Mouse (Mus musculus) hematopoietic stem cell, adult 5-6 weeks (primary cell): Measurements from ENCODE around the gene Bik. TPM values are rescaled to one million over a fixed set of nuclear protein-coding genes. Genes with fewer than 3 reads are reported as not detected.

ENCODE experiments used
- ATAC-seq, 2 experiments: fragments of 125-278 bp in 1 of 2; replicated peaks in 1 of 2; 2 replicates each; pipeline ENCODE4 v1.8.0; 2016 to 2017; ENCODE audit warnings: inconsistent platforms in 2 of 2, mild to moderate bottlenecking in 2 of 2, moderate number of reproducible peaks in 2 of 2, low read depth in 1 of 2, moderate TSS enrichment in 1 of 2; ENCODE audit not compliant: low FRiP score in 2 of 2, poor library complexity in 2 of 2, severe bottlenecking in 2 of 2, insufficient read depth in 1 of 2, low TSS enrichment in 1 of 2
- total RNA-seq: library from RNA; stranded (forward); fragments of 172-1452, 232-1000 nt; gene quantifications from 2 replicates; pipeline ENCODE4 v1.2.3, GENCODE M21; 2017

The Bik gene
- not detected in 2 replicates for total RNA-seq

GRCm38 (mm10) chr15:83526424-83527091 lies at the start of gene Bik:
Bik (plus strand) TSS chr15:83526862.
- ATAC-seq = peak; percentile 17 to 43; a peak in 2 of 4 replicates

GRCm38 (mm10) chr15:83478096-83478495 lies 48.6 kb upstream of the Bik start:
- ATAC-seq = no peak

- no peak for ATAC-seq
These were observed 46.8 kb upstream of the Bik start for GRCm38 (mm10) chr15:83479818-83480217.

- ATAC-seq = no peak
These were observed 45.4 kb upstream of the Bik start for GRCm38 (mm10) chr15:83481236-83481780.

GRCm38 (mm10) chr15:83482645-83483224 lies 43.9 kb upstream of the Bik start:
- peak; percentile 33 to 54; a peak in 1 of 4 replicates for ATAC-seq

GRCm38 (mm10) chr15:83483482-83483881 lies 43.2 kb upstream of the Bik start:
- no peak; a peak in 1 of 4 replicates for ATAC-seq

GRCm38 (mm10) chr15:83484311-83484710 lies 42.4 kb upstream of the Bik start:
- ATAC-seq = no peak

- ATAC-seq = no peak
These were observed 39.1 kb upstream of the Bik start for GRCm38 (mm10) chr15:83487477-83488115.

GRCm38 (mm10) chr15:83489471-83489870 lies 37.2 kb upstream of the Bik start:
- no peak for ATAC-seq

- no peak for ATAC-seq
These were observed 34.8 kb upstream of the Bik start for GRCm38 (mm10) chr15:83491891-83492290.

- ATAC-seq = no peak
These were observed 32.6 kb upstream of the Bik start for GRCm38 (mm10) chr15:83493856-83494571.

- ATAC-seq = no peak
These were observed 32.1 kb upstream of the Bik start for GRCm38 (mm10) chr15:83494572-83494920.

GRCm38 (mm10) chr15:83495195-83495594 lies 31.5 kb upstream of the Bik start:
- ATAC-seq = no peak

GRCm38 (mm10) chr15:83495787-83496367 lies 30.8 kb upstream of the Bik start:
- ATAC-seq = no peak

- ATAC-seq = no peak
These were observed 29.4 kb upstream of the Bik start for GRCm38 (mm10) chr15:83497299-83497698.

- ATAC-seq = no peak
These were observed 27.4 kb upstream of the Bik start for GRCm38 (mm10) chr15:83499211-83499755.

GRCm38 (mm10) chr15:83500352-83500751 lies 26.3 kb upstream of the Bik start:
- ATAC-seq = no peak; a peak in 1 of 4 replicates
